In the genomic region with DNA sequence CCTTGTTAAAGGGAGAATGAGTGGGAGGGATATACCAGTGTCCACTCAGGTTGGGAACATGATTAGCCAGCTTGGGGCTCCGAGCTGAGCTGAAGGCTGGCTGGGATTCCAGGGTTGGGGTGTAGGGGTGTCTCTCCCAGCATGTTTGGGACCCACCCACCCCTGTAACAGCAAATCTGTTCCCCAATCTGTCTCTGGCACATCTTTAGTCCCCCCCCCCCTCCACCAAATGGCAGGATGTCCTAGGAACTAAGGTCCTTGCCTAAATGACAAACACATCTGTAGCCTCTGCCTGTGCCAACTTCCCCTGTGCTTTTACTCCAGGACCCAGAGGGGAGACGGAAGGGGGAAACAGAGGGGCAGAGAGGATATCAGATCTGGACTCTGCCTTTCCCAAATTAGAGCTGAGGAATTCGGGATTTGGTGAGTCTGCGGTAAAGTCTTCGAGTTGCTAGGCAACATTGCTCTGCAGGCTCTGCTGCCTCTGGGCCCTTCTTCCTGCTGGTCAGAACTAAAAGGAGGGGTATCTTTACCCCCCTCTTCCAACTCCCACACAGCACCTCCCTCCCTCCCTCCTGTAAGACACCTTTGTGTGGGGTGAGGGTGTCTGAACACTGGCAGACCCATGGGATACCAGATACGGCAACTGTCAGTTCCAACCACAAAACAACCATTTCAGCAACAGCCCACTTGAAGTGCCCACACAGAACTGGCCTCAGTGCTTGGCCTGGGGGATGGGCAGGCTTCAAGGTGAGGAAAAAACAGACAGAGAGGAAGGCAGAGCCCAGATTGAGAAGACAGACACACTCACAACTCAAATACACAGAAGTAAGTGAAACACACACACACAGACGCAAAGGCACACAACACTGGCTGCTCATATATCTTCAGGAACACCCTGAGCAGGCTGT, we compare ENCODE assay signal across 9 mouse cellular contexts. TPM values are rescaled to one million over a fixed set of nuclear protein-coding genes. Genes with fewer than 3 reads are reported as not detected.
DNase-seq lines count a peak whose midpoint lies in the region; ATAC-seq lines count a peak whose summit lies in the region.
"Had no signal": no experiment of that assay in that cellular context is flagged by ENCODE, and none has a peak within 500 bp of the region (broad histone marks: within the 10 kb centered on the region; RNA-seq: fewer than 3 reads in every experiment).

TSS of gene Siae (plus strand) at position 861 of the 911 bp plus-strand sequence.

- 22% methylated on average over 7 of the region's 7 CpGs for WGBS in forebrain, embryonic 16.5 days
- WGBS in forebrain, embryonic 11.5 days: 25% methylated on average over 7 of the region's 7 CpGs
- WGBS in midbrain, embryonic 15.5 days: 24% methylated on average over 7 of the region's 7 CpGs
- WGBS in midbrain, embryonic 10.5 days: 27% methylated on average over 7 of the region's 7 CpGs
- WGBS in neural tube, embryonic 15.5 days: 30% methylated on average over 7 of the region's 7 CpGs

- H3K9me3 ChIP-seq in forebrain, embryonic 16.5 days (ENCODE audit: control insufficient read depth, low read length): no peaks in the 10 kb centered on the region
- H3K9me3 ChIP-seq in forebrain, embryonic 11.5 days (ENCODE audit: control insufficient read depth, low read length): no peaks in the 10 kb centered on the region
- H3K9me3 ChIP-seq in midbrain, embryonic 15.5 days: no peaks in the 10 kb centered on the region
- H3K9me3 ChIP-seq in midbrain, embryonic 10.5 days (replicated peaks): no peaks in the 10 kb centered on the region
- H3K9me3 ChIP-seq in neural tube, embryonic 15.5 days (replicated peaks): no peaks in the 10 kb centered on the region
- H3K9me3 ChIP-seq: liver, embryonic 15.5 days had no signal

- peaks cover 16% of the 10 kb centered on the region for H3K4me1 ChIP-seq in forebrain, embryonic 16.5 days (replicated peaks; ENCODE audit: control insufficient read depth, insufficient read depth, low read length)
- peaks cover 13% of the 10 kb centered on the region for H3K4me1 ChIP-seq in forebrain, embryonic 11.5 days (replicated peaks; ENCODE audit: control insufficient read depth, insufficient read depth, low read length)
- H3K4me1 ChIP-seq in midbrain, embryonic 15.5 days: peaks cover 25% of the 10 kb centered on the region
- H3K4me1 ChIP-seq in midbrain, embryonic 10.5 days: peaks cover 28% of the 10 kb centered on the region
- H3K4me1 ChIP-seq in neural tube, embryonic 15.5 days: peaks cover 19% of the 10 kb centered on the region

- peaks cover 19% of the 10 kb centered on the region for H3K27me3 ChIP-seq in forebrain, embryonic 16.5 days (replicated peaks; ENCODE audit: control insufficient read depth, insufficient read depth, low read length)
- peaks cover 28% of the 10 kb centered on the region for H3K27me3 ChIP-seq in forebrain, embryonic 11.5 days (ENCODE audit: control insufficient read depth, insufficient read depth, low read length)
- peaks cover 44% of the 10 kb centered on the region for H3K27me3 ChIP-seq in midbrain, embryonic 15.5 days (replicated peaks)
- H3K27me3 ChIP-seq in midbrain, embryonic 10.5 days (ENCODE audit: low read depth, poor library complexity, severe bottlenecking): peaks cover 70% of the 10 kb centered on the region
- H3K27me3 ChIP-seq in neural tube, embryonic 15.5 days (replicated peaks): peaks cover 47% of the 10 kb centered on the region

- DNase-seq in forebrain, embryonic 11.5 days (ENCODE audit: low spot score): no peak
- DNase-seq in midbrain, embryonic 10.5 days (ENCODE audit: low spot score): no peak
- no peak for DNase-seq in cerebellum, adult 11 months
- DNase-seq in kidney, adult 9 months: no peak

- H3K4me2 ChIP-seq in forebrain, embryonic 16.5 days (ENCODE audit: low read length): no peak within 1 kb of the TSS
- H3K4me2 ChIP-seq in forebrain, embryonic 11.5 days (ENCODE audit: low read depth, low read length, severe bottlenecking): no peak within 1 kb of the TSS
- H3K4me2 ChIP-seq in midbrain, embryonic 15.5 days: no peak within 1 kb of the TSS
- no peak within 1 kb of the TSS for H3K4me2 ChIP-seq in neural tube, embryonic 15.5 days
- H3K4me2 ChIP-seq: liver, embryonic 15.5 days had no signal

- no peak within 1 kb of the TSS for H3K27ac ChIP-seq in forebrain, embryonic 16.5 days (ENCODE audit: low read length)
- no peak within 1 kb of the TSS for H3K27ac ChIP-seq in forebrain, embryonic 11.5 days (ENCODE audit: low read depth, low read length)
- no peak within 1 kb of the TSS for H3K27ac ChIP-seq in midbrain, embryonic 15.5 days
- no peak within 1 kb of the TSS for H3K27ac ChIP-seq in midbrain, embryonic 10.5 days (replicated peaks)
- H3K27ac ChIP-seq in neural tube, embryonic 15.5 days (replicated peaks): no peak within 1 kb of the TSS
- H3K27ac ChIP-seq: liver, embryonic 15.5 days had no signal

- H3K9ac ChIP-seq in forebrain, embryonic 16.5 days (replicated peaks; ENCODE audit: low read depth, low read length): no peak within 1 kb of the TSS
- no peak within 1 kb of the TSS; the same call in 1 of the 2 replicates for H3K9ac ChIP-seq in forebrain, embryonic 11.5 days (ENCODE audit: low read length)
- no peak within 1 kb of the TSS for H3K9ac ChIP-seq in midbrain, embryonic 15.5 days
- no peak within 1 kb of the TSS for H3K9ac ChIP-seq in neural tube, embryonic 15.5 days (replicated peaks)
- H3K9ac ChIP-seq: liver, embryonic 15.5 days had no signal

- no peaks in the 10 kb centered on the region for H3K36me3 ChIP-seq in forebrain, embryonic 16.5 days (ENCODE audit: control insufficient read depth, insufficient read depth)
- H3K36me3 ChIP-seq in forebrain, embryonic 11.5 days (ENCODE audit: control insufficient read depth, insufficient read depth, low read length): no peaks in the 10 kb centered on the region
- H3K36me3 ChIP-seq in midbrain, embryonic 15.5 days (replicated peaks): no peaks in the 10 kb centered on the region
- no peaks in the 10 kb centered on the region for H3K36me3 ChIP-seq in midbrain, embryonic 10.5 days
- no peaks in the 10 kb centered on the region for H3K36me3 ChIP-seq in neural tube, embryonic 15.5 days
- H3K36me3 ChIP-seq: liver, embryonic 15.5 days had no signal

- no peak within 1 kb of the TSS for H3K4me3 ChIP-seq in forebrain, embryonic 16.5 days (replicated peaks; ENCODE audit: low read length)
- no peak within 1 kb of the TSS for H3K4me3 ChIP-seq in forebrain, embryonic 11.5 days (ENCODE audit: low read depth, low read length)
- H3K4me3 ChIP-seq in midbrain, embryonic 15.5 days: no peak within 1 kb of the TSS
- no peak within 1 kb of the TSS for H3K4me3 ChIP-seq in midbrain, embryonic 10.5 days
- H3K4me3 ChIP-seq in neural tube, embryonic 15.5 days (replicated peaks): no peak within 1 kb of the TSS
- H3K4me3 ChIP-seq: liver, embryonic 15.5 days had no signal

- ATAC-seq in forebrain, embryonic 16.5 days: 0 out of 2 replicates have a peak, but pooled peaks have one; percentile 8
- no peak for ATAC-seq in forebrain, embryonic 11.5 days (replicated peaks; ENCODE audit: low FRiP score)
- 0 out of 2 replicates have a peak, but pooled peaks have one; percentile 19 for ATAC-seq in midbrain, embryonic 15.5 days (replicated peaks)
- ATAC-seq in inflammation-experienced regulatory T-cells, adult 6 months: no peak
- ATAC-seq in neural tube, embryonic 15.5 days (ENCODE audit: low FRiP score): no peak

RNA-seq across cellular contexts. Expression of gene Siae, which starts in this region (rescaled TPM):
- 9.2 and 9.4 TPM in 2 replicates for polyA plus RNA-seq in forebrain, embryonic 16.5 days (2015; fragmentation: Nextera tagmentation; extraction: Ambion mirVana)
- 8.0 and 8.5 TPM in 2 replicates for polyA plus RNA-seq in forebrain, embryonic 11.5 days (2014; fragmentation: Nextera tagmentation; extraction: Ambion mirVana)
- polyA plus RNA-seq in midbrain, embryonic 15.5 days (2015; fragmentation: Nextera tagmentation; extraction: Ambion mirVana): 11.5 and 12.0 TPM in 2 replicates
- 6.5 and 7.0 TPM in 2 replicates for polyA plus RNA-seq in midbrain, embryonic 10.5 days (2016; fragmentation: Nextera tagmentation; extraction: Ambion mirVana)
- polyA plus RNA-seq in inflammation-experienced regulatory T-cells, adult 6 months (2017; shearing (Covaris generic)): 10 to 100 TPM; 11.7 to 19.8 (median 13.9) TPM
- 13.3 and 14.9 TPM in 2 replicates for polyA plus RNA-seq in neural tube, embryonic 15.5 days (2015; fragmentation: Nextera tagmentation; extraction: Ambion mirVana)

Comparison
In these comparisons a context has a peak if more than half of its experiments do, and no peak if none do; other contexts are left out.
1. ATAC-seq: peak in forebrain, embryonic 16.5 days (single experiment) and midbrain, embryonic 15.5 days (single experiment); none in forebrain, embryonic 11.5 days (single experiment), inflammation-experienced regulatory T-cells, adult 6 months (single experiment) and neural tube, embryonic 15.5 days (single experiment).